Mouse (Mus musculus): ENCODE data around the gene Stk25. TPM values are rescaled to one million over a fixed set of nuclear protein-coding genes. Genes with fewer than 3 reads are reported as not detected.
A peak's percentile ranks its signal among the peaks of the same experiment; 100 is the strongest.

The Stk25 gene
- polyA plus RNA-seq, 1 experiment: 305 TPM

DNA sequence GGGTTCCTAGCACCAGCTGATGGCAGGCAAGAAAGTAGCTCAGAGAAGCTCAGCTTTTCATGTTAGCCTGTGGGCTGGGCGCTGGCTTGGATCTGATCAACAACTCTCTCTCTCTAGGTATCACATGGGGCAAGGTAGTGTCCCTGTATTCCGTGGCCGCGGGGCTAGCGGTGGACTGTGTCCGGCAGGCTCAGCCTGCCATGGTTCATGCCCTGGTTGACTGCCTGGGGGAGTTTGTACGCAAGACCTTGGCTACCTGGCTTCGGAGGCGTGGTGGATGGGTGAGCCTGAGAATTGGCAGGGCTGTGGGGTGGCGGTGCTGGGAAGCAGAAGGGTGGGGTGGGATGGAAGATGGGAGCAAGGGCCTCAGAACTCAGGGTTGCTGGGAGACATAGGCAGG is 35.5 kb upstream of the Stk25 start:
- TF ChIP-seq POLR2A (IDR thresholded peaks at IDR 0.05; ENCODE audit: borderline replicate concordance, insufficient read depth, low read length) (no peak), CTCF (IDR thresholded peaks at IDR 0.05; ENCODE audit: borderline replicate concordance, insufficient read depth, low read depth, low read length) (no peak)
- H3K4me3 ChIP-seq (replicated peaks; ENCODE audit: insufficient read depth, low read depth, low read length): no peak overlapping the region
- 97% methylated on average over 10 of the region's 10 CpGs for WGBS
- no peaks in the 10 kb centered on the region for H3K27me3 ChIP-seq (ENCODE audit: control insufficient read depth, insufficient read depth, low read length)
- peaks cover 9% of the 10 kb centered on the region for H3K4me1 ChIP-seq (ENCODE audit: control insufficient read depth, insufficient read depth, low read length)
- H3K27ac ChIP-seq (ENCODE audit: insufficient read depth, low read length): no peak overlapping the region
- no peak for DNase-seq

DNA sequence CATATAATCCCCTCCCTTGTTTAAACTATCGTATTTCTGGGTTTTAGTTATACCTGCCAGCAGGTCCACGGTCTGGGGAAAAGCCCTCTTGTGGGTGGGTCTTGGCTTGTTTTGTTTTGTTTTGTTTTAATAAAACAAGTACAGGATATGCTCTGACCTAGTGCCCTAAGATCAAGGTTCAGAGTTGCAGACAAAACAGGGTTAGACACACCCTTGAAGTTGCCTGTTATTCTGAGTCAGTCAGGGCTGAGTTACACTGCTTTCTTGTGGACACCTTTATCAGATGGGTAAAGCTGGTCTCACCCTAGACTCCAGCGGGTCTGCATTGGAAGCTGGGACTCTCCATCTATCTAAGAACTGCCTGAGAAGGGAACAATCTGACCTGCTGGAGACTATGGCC is 35.0 kb upstream of the Stk25 start:
- TF ChIP-seq POLR2A (IDR thresholded peaks at IDR 0.05; ENCODE audit: borderline replicate concordance, insufficient read depth, low read length) (no peak), CTCF (IDR thresholded peaks at IDR 0.05; ENCODE audit: borderline replicate concordance, insufficient read depth, low read depth, low read length) (no peak)
- DNase-seq: no peak
- no peaks in the 10 kb centered on the region for H3K27me3 ChIP-seq (ENCODE audit: control insufficient read depth, insufficient read depth, low read length)
- no peak overlapping the region for H3K4me3 ChIP-seq (replicated peaks; ENCODE audit: insufficient read depth, low read depth, low read length)
- H3K27ac ChIP-seq (ENCODE audit: insufficient read depth, low read length): no peak overlapping the region
- H3K4me1 ChIP-seq (ENCODE audit: control insufficient read depth, insufficient read depth, low read length): peaks cover 9% of the 10 kb centered on the region
- 91% methylated on average over 3 of the region's 3 CpGs for WGBS

DNA sequence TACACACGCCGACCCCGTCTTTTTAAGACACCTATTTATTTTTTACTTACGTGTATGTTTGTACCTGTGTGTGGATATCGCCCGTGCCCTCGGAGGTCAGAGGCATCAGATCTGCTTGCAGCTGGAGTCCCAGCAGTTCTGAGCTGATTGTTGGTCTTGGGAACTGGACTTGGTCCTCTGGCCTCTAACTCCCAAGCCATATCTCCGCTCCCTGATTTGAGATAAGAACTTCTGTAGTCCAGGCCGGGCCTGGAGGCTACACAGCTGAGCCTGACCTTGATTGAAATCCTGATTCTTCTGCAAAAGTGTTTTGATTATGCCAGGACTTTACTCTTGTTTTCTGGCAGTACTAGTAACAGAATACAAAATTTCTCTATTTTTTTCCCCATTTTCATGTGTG is 34.3 kb upstream of the Stk25 start:
- no peak overlapping the region for H3K27ac ChIP-seq (ENCODE audit: insufficient read depth, low read length)
- peaks cover 9% of the 10 kb centered on the region for H3K4me1 ChIP-seq (ENCODE audit: control insufficient read depth, insufficient read depth, low read length)
- DNase-seq: no peak
- H3K27me3 ChIP-seq (ENCODE audit: control insufficient read depth, insufficient read depth, low read length): no peaks in the 10 kb centered on the region
- WGBS: 95% methylated on average over 9 of the region's 9 CpGs
- TF ChIP-seq POLR2A (IDR thresholded peaks at IDR 0.05; ENCODE audit: borderline replicate concordance, insufficient read depth, low read length) (no peak), CTCF (IDR thresholded peaks at IDR 0.05; ENCODE audit: borderline replicate concordance, insufficient read depth, low read depth, low read length) (no peak)
- no peak overlapping the region for H3K4me3 ChIP-seq (replicated peaks; ENCODE audit: insufficient read depth, low read depth, low read length)

DNA sequence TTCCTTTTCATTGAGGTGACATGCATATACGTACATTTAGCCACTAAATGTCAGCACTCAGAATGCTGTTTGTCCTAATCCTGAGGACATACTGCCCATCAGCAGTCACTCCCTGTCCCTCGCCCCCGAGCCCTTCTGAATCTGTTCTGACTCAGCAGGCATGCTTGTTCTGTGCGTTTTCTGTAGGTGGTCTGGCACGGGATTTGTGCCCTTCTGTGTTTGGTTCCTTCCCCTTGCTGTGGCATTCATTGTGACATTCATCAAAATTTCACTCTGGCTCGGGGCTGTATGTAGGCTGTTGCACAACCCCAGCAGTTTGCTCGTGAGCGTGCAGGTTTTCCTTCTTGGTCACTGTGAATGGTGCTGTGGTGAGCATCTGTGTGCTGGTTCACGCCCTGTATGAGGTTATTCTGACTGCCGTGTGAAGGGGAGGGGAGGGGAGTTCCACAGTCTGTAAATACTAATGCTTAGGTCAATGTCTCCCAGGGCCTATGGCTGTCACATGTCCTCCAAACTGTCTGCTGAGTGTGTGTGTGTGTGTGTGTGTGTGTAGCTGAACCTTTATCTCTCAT is 33.4 kb upstream of the Stk25 start:
- H3K27me3 ChIP-seq (ENCODE audit: control insufficient read depth, insufficient read depth, low read length): no peaks in the 10 kb centered on the region
- TF ChIP-seq POLR2A (IDR thresholded peaks at IDR 0.05; ENCODE audit: borderline replicate concordance, insufficient read depth, low read length) (no peak), CTCF (IDR thresholded peaks at IDR 0.05; ENCODE audit: borderline replicate concordance, insufficient read depth, low read depth, low read length) (no peak)
- no peak overlapping the region for H3K27ac ChIP-seq (ENCODE audit: insufficient read depth, low read length)
- H3K4me3 ChIP-seq (replicated peaks; ENCODE audit: insufficient read depth, low read depth, low read length): no peak overlapping the region
- DNase-seq: no peak
- H3K4me1 ChIP-seq (ENCODE audit: control insufficient read depth, insufficient read depth, low read length): peaks cover 9% of the 10 kb centered on the region
- 43% methylated on average over 10 of the region's 10 CpGs for WGBS

DNA sequence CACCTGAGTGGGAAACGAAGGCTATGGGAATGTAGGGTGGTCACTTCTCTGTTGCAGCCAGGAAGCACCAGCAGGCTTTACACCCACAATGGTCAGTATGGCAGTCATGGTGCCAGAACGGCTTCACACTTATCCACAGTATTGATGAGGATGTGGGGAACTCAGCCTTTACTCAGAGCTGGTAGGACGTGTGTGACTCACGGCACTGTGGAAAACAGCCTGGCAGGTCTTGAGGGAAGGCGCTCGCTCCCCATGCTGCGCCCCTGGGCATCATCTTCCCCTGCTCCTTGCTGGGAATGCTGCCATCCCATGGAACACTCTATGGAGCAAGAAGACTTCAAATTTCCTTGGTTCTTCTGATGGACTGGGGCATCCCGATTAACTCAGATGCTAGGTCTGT is 32.6 kb upstream of the Stk25 start:
- TF ChIP-seq POLR2A (IDR thresholded peaks at IDR 0.05; ENCODE audit: borderline replicate concordance, insufficient read depth, low read length) (no peak), CTCF (IDR thresholded peaks at IDR 0.05; ENCODE audit: borderline replicate concordance, insufficient read depth, low read depth, low read length) (no peak)
- no peak overlapping the region for H3K4me3 ChIP-seq (replicated peaks; ENCODE audit: insufficient read depth, low read depth, low read length)
- 90% methylated on average over 8 of the region's 8 CpGs for WGBS
- H3K27ac ChIP-seq (ENCODE audit: insufficient read depth, low read length): no peak overlapping the region
- H3K27me3 ChIP-seq (ENCODE audit: control insufficient read depth, insufficient read depth, low read length): no peaks in the 10 kb centered on the region
- no peak for DNase-seq
- peaks cover 9% of the 10 kb centered on the region for H3K4me1 ChIP-seq (ENCODE audit: control insufficient read depth, insufficient read depth, low read length)

DNA sequence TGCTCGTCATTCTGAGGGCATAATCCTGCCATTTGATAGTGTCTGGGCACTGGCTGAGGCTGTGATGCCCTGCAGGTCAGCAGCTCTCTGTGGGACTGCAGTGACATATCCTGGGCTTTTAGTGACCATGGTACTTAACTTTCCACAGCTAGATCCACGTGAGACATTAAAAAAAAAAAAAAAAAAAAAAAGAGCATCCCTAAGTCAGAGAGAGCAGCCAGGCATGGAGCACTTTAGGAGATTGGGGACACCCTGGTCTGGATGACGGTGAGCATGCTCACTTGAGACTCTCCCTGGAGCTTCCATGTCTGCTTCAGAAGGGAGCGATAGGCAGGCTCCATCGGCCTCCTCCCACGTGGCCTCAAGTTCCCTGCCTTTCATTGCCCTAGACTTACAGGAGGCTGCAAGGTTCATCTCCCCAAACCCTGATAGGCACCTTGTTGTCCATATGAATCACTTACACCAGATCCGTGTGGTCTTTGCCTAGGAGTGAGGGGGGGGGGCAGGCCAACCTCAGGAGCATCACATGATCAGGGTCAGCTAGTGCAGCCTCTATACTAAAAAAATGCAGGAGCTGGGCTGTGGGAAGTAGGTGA is 31.5 kb upstream of the Stk25 start:
- no peak overlapping the region for H3K27ac ChIP-seq (ENCODE audit: insufficient read depth, low read length)
- no peaks in the 10 kb centered on the region for H3K27me3 ChIP-seq (ENCODE audit: control insufficient read depth, insufficient read depth, low read length)
- DNase-seq: no peak
- H3K4me1 ChIP-seq (ENCODE audit: control insufficient read depth, insufficient read depth, low read length): peaks cover 3% of the 10 kb centered on the region
- TF ChIP-seq CTCF (IDR thresholded peaks at IDR 0.05; ENCODE audit: borderline replicate concordance, insufficient read depth, low read depth, low read length) (no peak), POLR2A (IDR thresholded peaks at IDR 0.05; ENCODE audit: borderline replicate concordance, insufficient read depth, low read length) (no peak)
- no peak overlapping the region for H3K4me3 ChIP-seq (replicated peaks; ENCODE audit: insufficient read depth, low read depth, low read length)
- WGBS: 79% methylated on average over 7 of the region's 7 CpGs

DNA sequence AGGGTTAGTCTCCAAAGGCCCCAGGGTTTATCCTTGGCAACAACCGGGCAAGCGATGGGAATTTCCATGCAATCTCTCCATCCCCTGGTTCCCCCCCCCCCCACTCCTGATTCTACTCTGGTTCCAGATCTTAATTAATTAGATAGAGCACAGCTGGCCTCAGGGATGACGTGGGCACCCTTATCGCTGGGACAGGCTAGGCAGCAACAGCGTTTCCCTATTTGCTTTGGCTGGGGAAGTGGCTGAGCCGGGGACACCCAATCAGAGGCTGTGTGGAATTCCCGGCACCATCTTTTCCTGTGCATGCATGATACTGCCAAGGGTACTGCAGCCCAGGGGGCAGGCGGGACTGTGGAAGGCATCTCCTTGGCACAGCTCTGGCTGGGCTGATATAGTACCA is 29.7 kb upstream of the Stk25 start:
- 54% methylated on average over 8 of the region's 8 CpGs for WGBS
- Histone ChIP-seq H3K27ac (ENCODE audit: insufficient read depth, low read length) (no peak overlapping the region), H3K4me3 (replicated peaks; ENCODE audit: insufficient read depth, low read depth, low read length) (no peak overlapping the region), H3K4me1 (ENCODE audit: control insufficient read depth, insufficient read depth, low read length) (no peaks in the 10 kb centered on the region), H3K27me3 (ENCODE audit: control insufficient read depth, insufficient read depth, low read length) (no peaks in the 10 kb centered on the region)
- TF ChIP-seq CTCF (IDR thresholded peaks at IDR 0.05; ENCODE audit: borderline replicate concordance, insufficient read depth, low read depth, low read length): no peak
- no peak for TF ChIP-seq POLR2A (IDR thresholded peaks at IDR 0.05; ENCODE audit: borderline replicate concordance, insufficient read depth, low read length)
- no peak for DNase-seq

DNA sequence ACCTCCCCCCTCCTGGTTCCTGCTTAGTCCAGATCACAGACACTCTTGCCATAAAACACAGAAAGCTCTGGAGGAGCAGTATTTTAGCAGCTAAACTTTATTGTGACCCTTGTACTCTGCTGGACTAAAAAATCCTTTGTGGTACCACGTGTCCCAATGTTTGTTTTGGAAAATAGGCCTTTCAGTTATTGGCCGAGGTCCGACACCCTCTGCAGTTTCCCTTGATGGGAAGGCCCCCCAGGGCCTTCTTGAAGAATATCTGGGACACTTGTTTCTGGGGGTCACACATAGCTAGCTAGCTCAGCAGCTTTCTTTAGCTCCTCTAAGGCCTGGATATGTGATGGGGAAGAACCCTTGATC is 28.5 kb upstream of the Stk25 start:
- Histone ChIP-seq H3K4me1 (ENCODE audit: control insufficient read depth, insufficient read depth, low read length) (no peaks in the 10 kb centered on the region), H3K4me3 (replicated peaks; ENCODE audit: insufficient read depth, low read depth, low read length) (peak overlapping the region; percentile 53), H3K27me3 (ENCODE audit: control insufficient read depth, insufficient read depth, low read length) (no peaks in the 10 kb centered on the region), H3K27ac (ENCODE audit: insufficient read depth, low read length) (no peak overlapping the region)
- 72% methylated on average over 3 of the region's 3 CpGs for WGBS
- TF ChIP-seq CTCF (IDR thresholded peaks at IDR 0.05; ENCODE audit: borderline replicate concordance, insufficient read depth, low read depth, low read length) (no peak), POLR2A (IDR thresholded peaks at IDR 0.05; ENCODE audit: borderline replicate concordance, insufficient read depth, low read length) (no peak)
- no peak for DNase-seq

Measured in cerebellum, adult 2 months (tissue).